Mouse (Mus musculus): ENCODE measurements around the gene 4933415A04Rik. TPM values are rescaled to one million over a fixed set of nuclear protein-coding genes. Genes with fewer than 3 reads are reported as not detected.

4933415A04Rik gene
- polyA plus RNA-seq, 1 experiment from 2014 or later = 5.6 TPM

- H3K27ac ChIP-seq = no peak overlapping the region
- peaks cover 7% of the 10 kb centered on the region for H3K36me3 ChIP-seq
- H3K4me2 ChIP-seq (replicated peaks) = no peak overlapping the region
- H3K27me3 ChIP-seq = no peaks in the 10 kb centered on the region
- 63% methylated on average over 6 of the region's 6 CpGs for WGBS
- no peak overlapping the region for H3K9ac ChIP-seq
- H3K4me3 ChIP-seq = no peak overlapping the region
- H3K4me1 ChIP-seq = peaks cover 17% of the 10 kb centered on the region
- H3K9me3 ChIP-seq = no peaks in the 10 kb centered on the region
- ATAC-seq (ENCODE audit: insufficient number of reproducible peaks, insufficient read depth, low FRiP score, low TSS enrichment) = no peak
Observed at GRCm38 (mm10) chr11:43552675-43553074, 34.2 kb upstream of the 4933415A04Rik start.

- H3K27ac ChIP-seq = no peak overlapping the region
- H3K9me3 ChIP-seq = no peaks in the 10 kb centered on the region
- peaks cover 21% of the 10 kb centered on the region for H3K36me3 ChIP-seq
- H3K9ac ChIP-seq = no peak overlapping the region
- 0 out of 2 replicates have a peak, but pooled peaks cover 8% of the 10 kb centered on the region for H3K4me1 ChIP-seq
- no peaks in the 10 kb centered on the region for H3K27me3 ChIP-seq
- no peak overlapping the region for H3K4me3 ChIP-seq
- ATAC-seq (ENCODE audit: insufficient number of reproducible peaks, insufficient read depth, low FRiP score, low TSS enrichment) = no peak
- H3K4me2 ChIP-seq (replicated peaks) = no peak overlapping the region
- WGBS = 86% methylated on average over 11 of the region's 11 CpGs
Observed at GRCm38 (mm10) chr11:43556538-43556937, 30.3 kb upstream of the 4933415A04Rik start.

DNA sequence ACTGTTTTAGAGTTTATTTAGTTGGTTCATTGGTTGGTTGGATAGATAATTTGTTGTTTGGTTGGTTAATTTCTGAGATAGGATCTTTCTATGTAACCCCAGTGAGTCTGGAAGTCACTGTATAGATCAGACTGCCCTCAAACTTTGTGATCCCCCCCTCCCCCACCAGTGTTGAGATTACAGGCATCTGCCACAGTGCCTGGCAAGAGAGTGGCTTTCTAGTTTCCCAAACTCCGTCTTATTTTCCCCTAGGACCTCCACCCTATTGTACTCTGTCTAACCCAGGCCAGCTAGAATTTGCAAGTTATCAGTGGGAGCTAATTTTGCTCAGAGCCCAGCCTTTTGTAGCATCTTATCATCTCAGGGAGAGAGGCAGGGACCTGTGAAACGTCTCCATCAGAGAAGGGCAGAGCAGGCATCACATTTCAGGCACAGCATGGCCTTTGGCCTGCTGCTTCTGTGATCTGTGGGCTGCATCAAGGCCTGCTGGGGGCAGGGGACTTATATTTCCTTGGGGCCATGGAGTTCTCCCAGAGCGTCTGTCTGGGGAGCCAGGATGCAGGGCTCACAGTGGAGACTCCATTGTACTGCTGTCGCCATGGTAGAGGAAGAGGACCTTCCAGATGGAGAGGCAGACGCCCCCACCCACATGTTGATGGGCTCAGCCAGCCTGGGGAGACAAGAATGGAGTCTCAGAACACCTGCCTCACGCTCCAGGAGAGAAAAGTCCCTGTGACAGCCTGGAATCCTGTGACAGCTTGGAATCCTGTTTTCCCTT is 27.1 kb upstream of the 4933415A04Rik start:
- H3K4me1 ChIP-seq = 0 out of 2 replicates have a peak, but pooled peaks cover 6% of the 10 kb centered on the region
- H3K9me3 ChIP-seq = no peaks in the 10 kb centered on the region
- no peak overlapping the region for H3K27ac ChIP-seq
- no peak overlapping the region for H3K4me3 ChIP-seq
- ATAC-seq (ENCODE audit: insufficient number of reproducible peaks, insufficient read depth, low FRiP score, low TSS enrichment) = peak; percentile 25; the same call in 1 of the 2 replicates
- no peak overlapping the region for H3K4me2 ChIP-seq (replicated peaks)
- whole genome bisulfite sequencing = 7% methylated on average over 5 of the region's 6 CpGs
- H3K9ac ChIP-seq = no peak overlapping the region
- H3K27me3 ChIP-seq = no peaks in the 10 kb centered on the region
- H3K36me3 ChIP-seq = peaks cover 21% of the 10 kb centered on the region

GRCm38 (mm10) chr11:43563654-43564244 is 23.1 kb upstream of the 4933415A04Rik start:
- Histone ChIP-seq H3K4me3 (no peak overlapping the region), H3K4me1 (peaks cover 20% of the 10 kb centered on the region), H3K27ac (0 out of 2 replicates have a peak overlapping the region, but pooled peaks have one; percentile 41), H3K9me3 (no peaks in the 10 kb centered on the region), H3K36me3 (peaks cover 4% of the 10 kb centered on the region; the same call in 1 of the 2 replicates), H3K4me2 (replicated peaks) (no peak overlapping the region), H3K9ac (no peak overlapping the region), H3K27me3 (no peaks in the 10 kb centered on the region)
- 0 out of 2 replicates have a peak, but pooled peaks have one; percentile 31 for ATAC-seq (ENCODE audit: insufficient number of reproducible peaks, insufficient read depth, low FRiP score, low TSS enrichment)
- WGBS = 66% methylated on average over 10 of the region's 10 CpGs

- no peak overlapping the region for H3K9ac ChIP-seq
- no peaks in the 10 kb centered on the region for H3K9me3 ChIP-seq
- peak overlapping the region; percentile 54; the same call in 1 of the 2 replicates for H3K27ac ChIP-seq
- no peak overlapping the region for H3K4me2 ChIP-seq (replicated peaks)
- H3K27me3 ChIP-seq = no peaks in the 10 kb centered on the region
- no peak overlapping the region for H3K4me3 ChIP-seq
- H3K4me1 ChIP-seq = peaks cover 24% of the 10 kb centered on the region
- 41% methylated on average over 2 of the region's 2 CpGs for WGBS
- ATAC-seq (ENCODE audit: insufficient number of reproducible peaks, insufficient read depth, low FRiP score, low TSS enrichment) = no peak
- no peaks in the 10 kb centered on the region; the same call in 1 of the 2 replicates for H3K36me3 ChIP-seq
Observed at GRCm38 (mm10) chr11:43565414-43565813, 21.4 kb upstream of the 4933415A04Rik start.

DNA sequence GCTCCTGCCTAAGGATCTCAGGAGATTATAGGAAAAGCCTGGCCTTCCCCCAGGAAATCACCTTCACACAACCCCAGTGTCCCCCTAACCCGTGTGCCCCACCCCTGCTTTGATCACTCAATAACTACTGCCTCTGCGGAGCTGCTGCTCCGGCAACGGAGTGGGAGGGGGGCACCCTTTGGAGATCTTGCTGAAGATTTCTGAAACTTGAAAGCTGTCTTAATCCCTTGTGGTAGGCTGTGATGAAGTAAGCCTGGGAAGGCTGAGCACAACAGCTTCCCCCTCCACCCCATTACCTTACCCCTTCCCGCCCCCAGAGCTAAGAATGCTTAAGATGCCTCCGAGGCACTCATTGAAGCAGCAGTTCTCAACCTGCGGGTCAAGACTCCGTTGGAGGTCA is 21.0 kb upstream of the 4933415A04Rik start:
- Histone ChIP-seq H3K4me2 (replicated peaks) (no peak overlapping the region), H3K27ac (peak overlapping the region; percentile 54; the same call in 1 of the 2 replicates), H3K36me3 (no peaks in the 10 kb centered on the region; the same call in 1 of the 2 replicates), H3K4me1 (peaks cover 24% of the 10 kb centered on the region), H3K9me3 (no peaks in the 10 kb centered on the region), H3K4me3 (no peak overlapping the region), H3K9ac (no peak overlapping the region), H3K27me3 (no peaks in the 10 kb centered on the region)
- 9% methylated on average over 8 of the region's 8 CpGs for whole genome bisulfite sequencing
- no peak for ATAC-seq (ENCODE audit: insufficient number of reproducible peaks, insufficient read depth, low FRiP score, low TSS enrichment)

- WGBS = 71% methylated on average over 5 of the region's 5 CpGs
- no peak for ATAC-seq (ENCODE audit: insufficient number of reproducible peaks, insufficient read depth, low FRiP score, low TSS enrichment)
- Histone ChIP-seq H3K27ac (peak overlapping the region; percentile 70), H3K9me3 (no peaks in the 10 kb centered on the region), H3K4me1 (peaks cover 24% of the 10 kb centered on the region), H3K4me3 (no peak overlapping the region), H3K9ac (no peak overlapping the region), H3K4me2 (replicated peaks) (no peak overlapping the region), H3K27me3 (no peaks in the 10 kb centered on the region), H3K36me3 (no peaks in the 10 kb centered on the region; the same call in 1 of the 2 replicates)
Observed at GRCm38 (mm10) chr11:43566696-43567095, 20.1 kb upstream of the 4933415A04Rik start.

DNA sequence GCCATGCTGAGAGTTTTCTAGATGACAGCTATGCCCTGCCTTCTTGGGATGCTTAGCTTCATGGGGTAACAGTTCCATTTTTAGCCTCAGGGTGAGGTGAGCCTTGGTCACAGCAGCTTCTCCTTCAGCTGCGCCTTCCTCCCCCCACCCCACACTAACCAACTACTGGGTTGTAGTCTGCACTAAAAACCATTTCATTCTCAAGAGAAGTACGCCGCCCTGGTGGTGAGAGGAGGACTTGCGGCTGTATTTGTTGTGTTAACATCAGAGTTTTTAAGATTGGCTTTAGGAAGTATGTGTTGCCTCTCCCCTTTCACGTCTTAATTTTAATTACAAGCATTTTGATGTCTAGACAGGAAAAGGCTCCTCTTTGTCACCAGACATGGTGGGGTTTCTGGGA is 18.6 kb upstream of the 4933415A04Rik start:
- no peaks in the 10 kb centered on the region for H3K36me3 ChIP-seq
- 0 out of 2 replicates have a peak overlapping the region, but pooled peaks have one; percentile 23 for H3K27ac ChIP-seq
- peaks cover 24% of the 10 kb centered on the region for H3K4me1 ChIP-seq
- no peaks in the 10 kb centered on the region for H3K27me3 ChIP-seq
- no peak for ATAC-seq (ENCODE audit: insufficient number of reproducible peaks, insufficient read depth, low FRiP score, low TSS enrichment)
- H3K9ac ChIP-seq = no peak overlapping the region
- no peak overlapping the region for H3K4me3 ChIP-seq
- H3K4me2 ChIP-seq (replicated peaks) = no peak overlapping the region
- 73% methylated on average over 5 of the region's 5 CpGs for WGBS
- no peaks in the 10 kb centered on the region for H3K9me3 ChIP-seq

DNA sequence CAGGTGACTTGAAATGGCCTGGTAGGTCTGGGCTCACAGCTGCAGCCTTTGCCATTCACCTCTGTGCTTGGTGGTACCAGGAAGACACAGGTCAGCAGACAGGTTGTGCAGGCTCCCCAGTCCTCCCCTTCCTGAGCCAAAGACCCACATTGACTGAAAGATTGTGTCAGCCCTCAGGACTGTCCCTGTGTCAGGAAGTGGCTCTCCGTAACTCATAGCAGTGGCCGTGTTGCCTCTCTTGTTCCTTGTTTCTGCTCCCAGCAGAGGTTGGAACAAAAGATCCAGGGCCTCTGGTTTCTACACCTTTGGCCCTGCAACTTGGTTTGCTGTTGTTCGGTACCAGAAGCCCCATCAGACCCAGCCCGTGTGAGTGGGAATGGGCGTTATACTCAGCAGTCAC is 17.7 kb upstream of the 4933415A04Rik start:
- no peak for ATAC-seq (ENCODE audit: insufficient number of reproducible peaks, insufficient read depth, low FRiP score, low TSS enrichment)
- Histone ChIP-seq H3K9ac (no peak overlapping the region), H3K27me3 (no peaks in the 10 kb centered on the region), H3K9me3 (no peaks in the 10 kb centered on the region), H3K27ac (peak overlapping the region; percentile 57), H3K4me2 (replicated peaks) (no peak overlapping the region), H3K36me3 (no peaks in the 10 kb centered on the region), H3K4me3 (no peak overlapping the region), H3K4me1 (peaks cover 24% of the 10 kb centered on the region)
- 79% methylated on average over 5 of the region's 5 CpGs for WGBS

DNA sequence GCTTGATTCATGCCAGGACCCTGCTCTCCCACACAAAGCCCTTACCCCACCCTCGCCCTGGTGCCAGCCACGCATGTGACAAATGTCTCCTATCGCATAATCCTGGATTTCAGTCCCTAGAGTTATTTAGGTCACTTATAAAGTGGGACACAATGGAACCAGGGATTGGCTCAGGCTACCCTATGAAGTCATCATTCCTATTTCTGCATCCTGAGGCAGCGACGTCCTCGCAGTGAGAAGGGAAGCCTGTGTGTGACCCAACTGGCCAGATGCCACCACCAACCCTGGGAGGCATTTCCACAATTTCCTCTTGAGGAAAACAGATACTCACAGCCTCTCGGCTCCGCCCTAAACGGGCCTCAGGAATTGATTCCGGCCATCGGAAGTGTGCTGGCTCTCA is 17.2 kb upstream of the 4933415A04Rik start:
- Histone ChIP-seq H3K4me2 (replicated peaks) (no peak overlapping the region), H3K27ac (peak overlapping the region; percentile 57; the same call in 1 of the 2 replicates), H3K27me3 (no peaks in the 10 kb centered on the region), H3K9ac (no peak overlapping the region), H3K9me3 (no peaks in the 10 kb centered on the region), H3K4me3 (no peak overlapping the region), H3K36me3 (no peaks in the 10 kb centered on the region), H3K4me1 (peaks cover 24% of the 10 kb centered on the region)
- no peak for ATAC-seq (ENCODE audit: insufficient number of reproducible peaks, insufficient read depth, low FRiP score, low TSS enrichment)
- whole genome bisulfite sequencing = 75% methylated on average over 11 of the region's 11 CpGs

GRCm38 (mm10) chr11:43575061-43575375 is 11.8 kb upstream of the 4933415A04Rik start:
- Histone ChIP-seq H3K4me3 (no peak overlapping the region), H3K27ac (peak overlapping the region; percentile 86), H3K36me3 (peaks cover 5% of the 10 kb centered on the region; the same call in 1 of the 2 replicates), H3K4me1 (peaks cover 13% of the 10 kb centered on the region), H3K9ac (no peak overlapping the region), H3K4me2 (replicated peaks) (0 out of 2 replicates have a peak overlapping the region, but pooled peaks have one; percentile 4), H3K9me3 (no peaks in the 10 kb centered on the region), H3K27me3 (no peaks in the 10 kb centered on the region)
- 17% methylated on average over 3 of the region's 3 CpGs for WGBS
- no peak for ATAC-seq (ENCODE audit: insufficient number of reproducible peaks, insufficient read depth, low FRiP score, low TSS enrichment)

Data from embryonic facial prominence, embryonic 12.5 days (tissue).